ENCODE assay signal across 1 mouse cellular context in the genomic region with DNA sequence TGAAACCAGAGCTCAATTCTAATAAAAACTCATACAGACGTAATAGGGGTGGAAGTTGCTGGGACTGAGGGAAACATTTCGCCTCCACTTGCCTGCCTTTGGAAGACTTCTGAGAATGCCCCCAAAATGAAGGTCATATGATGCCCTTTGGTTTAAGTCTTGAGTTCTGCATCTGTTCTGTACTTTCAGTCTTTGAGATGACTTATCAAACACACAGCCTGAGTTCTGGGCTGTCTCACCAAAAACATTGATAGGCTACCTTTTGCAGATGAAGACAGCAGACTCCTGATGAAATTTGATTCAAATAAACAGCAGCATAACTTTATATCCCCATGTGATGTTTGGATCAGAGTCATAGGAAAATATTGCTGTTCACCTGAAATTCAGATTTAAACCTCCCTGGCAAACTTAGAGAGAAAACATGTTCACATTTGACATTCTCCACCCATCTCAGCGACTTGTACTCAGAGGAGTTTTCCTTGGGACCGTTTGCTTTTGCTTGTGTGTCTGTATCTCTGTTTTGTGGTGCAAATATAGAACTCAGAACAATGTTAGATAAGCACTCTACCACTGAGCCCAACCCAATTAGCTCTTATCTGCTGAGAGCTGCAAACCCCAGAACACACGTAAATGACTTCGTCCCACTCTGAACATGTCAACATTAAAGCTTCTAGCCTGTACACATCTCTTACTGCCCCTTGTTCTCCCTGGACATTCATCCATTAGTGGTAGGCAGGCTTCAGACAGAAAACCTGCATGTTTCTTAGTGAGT.
A peak's percentile ranks its signal among the peaks of the same experiment; 100 is the strongest.
TF ChIP-seq lines count a peak whose summit lies in the region.

No protein-coding gene starts in this region.

TF ChIP-seq in MEL, 35 proteins besides CTCF, POLR2A, EP300 and RAD21 (continued from another document):
- no peak; the same call in 1 of the 2 replicates for TF ChIP-seq MAX (IDR thresholded peaks at IDR 0.05; ENCODE audit: low read length)
- peak; percentile 70; the same call in 1 of the 2 replicates for TF ChIP-seq BHLHE40 (IDR thresholded peaks at IDR 0.05; ENCODE audit: borderline replicate concordance, low read depth, low read length)
- TF ChIP-seq MAZ (IDR thresholded peaks at IDR 0.05; ENCODE audit: low read depth, low read length) = peak; percentile 68; the same call in 1 of the 2 replicates
- TF ChIP-seq NELFE (IDR thresholded peaks at IDR 0.05; ENCODE audit: low read depth, low read length) = no peak
- no peak for TF ChIP-seq ZC3H11A (IDR thresholded peaks at IDR 0.05; ENCODE audit: low read depth, low read length)
- no peak for TF ChIP-seq ZKSCAN1 (IDR thresholded peaks at IDR 0.05; ENCODE audit: low read depth, low read length)
- TF ChIP-seq POLR2AphosphoS5 (IDR thresholded peaks at IDR 0.05; ENCODE audit: borderline replicate concordance, low read depth, low read length) = no peak
- peak; percentile 89 for TF ChIP-seq RCOR1 (IDR thresholded peaks at IDR 0.05; ENCODE audit: low read depth, low read length)
- TF ChIP-seq TAL1 (IDR thresholded peaks at IDR 0.05; ENCODE audit: low read length) = no peak
TF ChIP-seq in MEL: peak in this region for 12.
